Mouse (Mus musculus) ovary, adult 18-20 months (tissue): ENCODE measurements around the gene Car4.

Experiments
- DNase-seq: peaks from one replicate; pipeline ENCODE4 v3.0.0; 2022; ENCODE audit warnings: low spot score, mixed read lengths

Gene Car4

GRCm38 (mm10) chr11:84957591-84958270 is at the start of gene Car4:
Gene Car4 (plus strand): TSS chr11:84957786.
- DNase-seq: no peak

- no peak for DNase-seq
These were observed 49.1 kb upstream of the Car4 start for GRCm38 (mm10) chr11:84908480-84908879.

DNA sequence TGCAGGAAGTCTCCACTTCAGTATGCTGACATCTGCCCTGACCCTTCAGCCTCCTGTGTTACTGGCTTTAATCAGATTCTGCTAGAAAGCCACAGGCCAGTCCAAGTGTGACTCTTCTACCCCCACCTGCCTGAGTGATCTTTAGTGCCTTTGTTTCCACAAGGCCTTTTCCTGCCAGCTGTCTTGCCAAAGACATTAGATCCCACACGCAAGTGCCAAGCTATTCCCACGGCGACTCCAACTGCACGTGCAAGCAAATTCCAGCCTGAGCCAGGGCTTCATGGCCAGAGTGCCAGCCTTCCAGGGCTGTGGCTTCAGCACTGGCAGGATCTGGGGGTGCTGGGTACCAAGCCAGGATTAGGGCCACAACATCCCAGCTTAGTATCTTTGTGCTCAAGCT is 47.2 kb upstream of the Car4 start:
- no peak for DNase-seq

DNA sequence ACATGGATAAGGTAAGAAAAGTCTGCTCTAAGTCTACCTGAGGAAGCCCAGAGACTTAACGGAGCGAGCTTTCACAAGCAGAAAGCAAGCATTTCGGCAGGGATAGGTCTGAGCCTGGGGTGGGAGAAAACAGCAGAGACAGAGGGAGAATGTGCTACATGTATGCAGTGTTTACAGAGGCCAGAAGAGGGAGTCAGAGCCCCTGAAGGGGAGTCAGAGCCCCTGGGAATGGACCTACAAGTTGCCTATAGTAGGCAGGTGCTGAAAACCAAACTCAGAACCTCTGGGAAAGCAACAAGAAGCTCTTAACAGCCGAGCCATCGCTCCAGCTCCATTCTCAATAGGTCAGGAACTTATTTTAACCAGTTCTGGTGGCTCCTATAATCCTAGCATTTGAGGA is 42.9 kb upstream of the Car4 start:
- no peak for DNase-seq

GRCm38 (mm10) chr11:84916053-84916702 is 41.4 kb upstream of the Car4 start, which contains the start of gene Znhit3:
Gene Znhit3 (minus strand): TSS chr11:84916366.
- DNase-seq: peak; percentile 74

GRCm38 (mm10) chr11:84916703-84917300 is 40.8 kb upstream of the Car4 start:
- DNase-seq: no peak

- DNase-seq: peak; percentile 18
These were observed 39.2 kb upstream of the Car4 start for GRCm38 (mm10) chr11:84918425-84918824.

- DNase-seq: no peak
These were observed 38.3 kb upstream of the Car4 start for GRCm38 (mm10) chr11:84919276-84919675.

- DNase-seq: no peak
These were observed 37.6 kb upstream of the Car4 start for GRCm38 (mm10) chr11:84919951-84920350.

GRCm38 (mm10) chr11:84920981-84921380 is 36.6 kb upstream of the Car4 start:
- no peak for DNase-seq

- DNase-seq: no peak
These were observed 25.3 kb upstream of the Car4 start for GRCm38 (mm10) chr11:84932261-84932660.

DNA sequence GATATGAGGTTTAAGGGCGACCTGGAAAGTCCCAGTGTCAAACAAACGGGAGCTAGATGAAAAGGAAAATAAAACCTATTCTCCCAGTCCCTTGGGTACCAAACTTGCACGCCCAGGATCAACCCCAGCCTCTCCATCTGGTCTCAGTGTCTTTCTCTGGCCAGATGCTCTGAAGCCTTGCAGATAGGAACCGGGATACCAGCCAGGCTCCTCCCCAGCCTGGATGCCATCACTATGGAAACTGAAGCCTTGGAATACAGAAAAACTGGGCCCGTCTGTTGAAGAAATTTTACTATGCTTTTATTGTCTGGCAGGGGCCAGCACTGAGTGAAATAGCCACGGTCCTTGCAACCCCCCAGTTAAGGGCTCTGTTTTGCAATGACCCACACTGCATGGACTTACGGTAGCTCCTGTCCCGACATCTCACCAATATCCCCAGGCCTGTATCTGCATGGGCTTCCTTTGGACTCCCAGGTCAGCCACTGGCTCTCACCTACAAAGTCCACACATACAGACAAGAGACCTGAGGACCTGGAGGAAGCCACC is 18.0 kb upstream of the Car4 start:
- no peak for DNase-seq

GRCm38 (mm10) chr11:84940140-84940539 is 17.4 kb upstream of the Car4 start:
- DNase-seq: no peak

- DNase-seq: peak; percentile 31
These were observed 13.6 kb upstream of the Car4 start for GRCm38 (mm10) chr11:84943948-84944347.

DNA sequence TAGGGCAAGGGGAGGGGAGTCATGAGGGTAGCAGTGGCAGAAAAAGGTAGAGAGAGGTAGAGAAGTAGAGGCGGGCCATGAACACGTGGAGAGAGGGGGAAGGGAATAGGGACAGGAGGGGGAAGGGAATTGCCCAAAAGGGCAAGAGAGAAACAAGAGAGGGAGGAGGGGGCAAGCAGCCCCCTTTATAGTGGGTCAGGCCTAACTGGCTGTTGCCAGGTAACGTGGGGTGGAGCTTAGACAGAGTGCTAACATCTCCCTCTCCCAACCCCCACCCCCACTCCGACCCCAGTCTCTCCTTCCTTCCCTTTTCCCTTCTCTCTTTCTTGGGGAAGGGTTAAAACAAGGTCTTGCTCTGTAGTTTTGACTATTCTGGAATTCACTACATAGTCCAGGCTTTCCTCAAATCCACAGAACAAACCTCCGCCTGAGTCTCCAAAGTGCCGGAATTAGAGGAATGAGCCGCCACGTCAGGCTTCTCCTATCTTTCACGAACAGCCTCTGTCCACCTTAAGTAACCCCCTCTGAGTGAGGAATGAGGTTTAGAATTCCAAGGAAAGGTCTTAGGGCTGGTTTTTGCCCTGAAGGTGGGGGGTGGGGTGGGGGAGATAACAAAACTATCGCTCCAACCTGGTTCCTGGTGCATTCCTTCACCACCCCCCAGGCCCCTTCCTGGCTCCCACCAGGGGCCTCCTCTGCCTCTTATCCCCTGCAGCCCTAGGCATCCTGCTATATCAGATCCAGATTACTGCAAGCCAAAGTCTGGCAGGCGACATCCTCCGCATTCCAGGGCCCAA is 12.7 kb upstream of the Car4 start:
- DNase-seq: no peak

DNA sequence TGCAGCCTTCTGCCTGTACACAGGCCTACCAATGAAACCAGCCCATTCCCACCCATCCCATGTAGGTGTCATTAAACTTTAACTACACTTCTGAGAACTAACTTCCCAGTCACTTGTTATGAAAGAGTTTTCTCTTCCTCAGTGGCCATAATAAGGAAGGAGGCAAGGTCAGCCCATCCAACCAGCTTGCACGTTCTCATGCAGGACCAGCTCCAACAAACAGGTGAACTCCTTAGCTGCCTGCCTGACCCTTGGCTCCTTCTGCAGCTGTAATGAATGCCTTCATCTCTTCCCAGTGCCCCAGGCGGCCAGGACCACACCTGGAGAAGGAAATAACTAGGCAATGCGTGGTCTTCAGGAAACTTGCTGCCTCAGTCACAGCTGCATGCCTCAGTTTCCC is 11.7 kb upstream of the Car4 start:
- no peak for DNase-seq

GRCm38 (mm10) chr11:84947206-84947605 is 10.4 kb upstream of the Car4 start:
- no peak for DNase-seq

DNA sequence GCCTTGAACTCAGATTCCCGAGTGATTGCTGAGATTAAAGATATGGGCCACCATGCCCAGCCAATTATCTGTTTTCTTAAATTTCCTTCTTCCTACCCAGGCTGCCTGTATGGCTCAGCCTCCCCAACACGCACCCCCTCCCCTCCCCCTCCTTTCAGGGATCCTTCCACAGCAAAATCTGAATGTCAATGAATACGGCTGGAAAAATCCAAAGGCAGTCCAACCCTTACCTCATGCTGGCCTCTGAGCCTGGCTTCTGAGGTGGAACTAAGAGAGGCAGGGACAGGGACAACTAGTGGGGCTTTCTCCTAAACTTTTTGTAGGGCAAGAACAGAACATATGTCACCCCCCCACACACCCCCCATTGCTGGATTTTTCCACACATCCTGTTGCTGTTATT is 9.5 kb upstream of the Car4 start:
- DNase-seq: no peak

DNA sequence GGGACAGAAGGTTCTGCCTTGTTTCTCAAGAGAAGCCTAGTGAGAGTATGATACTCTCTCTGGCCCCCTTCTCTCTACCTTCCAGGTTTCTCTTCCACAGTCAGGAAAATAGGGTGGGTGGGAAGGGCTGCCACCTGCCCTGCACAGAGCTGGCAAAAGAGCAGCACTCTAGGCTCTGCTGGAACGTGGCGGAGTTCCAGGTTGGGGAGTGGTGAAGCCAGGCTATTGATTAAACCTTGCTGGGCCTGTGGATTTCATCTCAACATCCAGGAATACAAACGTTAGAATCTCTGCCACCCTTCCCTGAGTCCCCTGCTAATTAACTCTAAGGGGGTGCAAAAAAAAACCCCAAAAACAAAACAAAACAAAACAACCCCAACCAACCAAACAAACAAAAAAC is 9.1 kb upstream of the Car4 start:
- no peak for DNase-seq

GRCm38 (mm10) chr11:84952611-84953010 is 5.0 kb upstream of the Car4 start:
- no peak for DNase-seq

DNA sequence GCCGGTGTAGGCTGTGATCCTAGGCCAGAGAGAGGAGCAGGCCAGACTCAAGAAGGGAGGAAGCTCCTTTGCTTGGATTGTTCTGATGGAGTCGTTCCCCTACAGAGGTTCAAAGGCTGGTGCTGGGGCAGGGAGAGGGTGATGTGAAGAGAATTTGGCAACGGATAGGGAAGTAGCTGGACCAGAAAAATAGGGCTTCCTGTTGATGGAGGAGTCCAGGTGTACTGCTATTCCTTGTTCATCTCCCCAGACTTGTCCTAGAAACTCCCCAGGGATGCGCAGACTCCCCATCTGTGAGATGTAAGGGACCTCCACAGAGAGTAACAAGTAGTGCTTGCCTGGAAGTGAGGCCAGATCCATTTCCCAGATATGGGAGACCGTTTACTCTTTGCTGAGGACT is 1.2 kb upstream of the Car4 start:
- no peak for DNase-seq

GRCm38 (mm10) chr11:84957171-84957570 is 415 bp upstream of the Car4 start:
- no peak for DNase-seq
